Mouse (Mus musculus): ENCODE results near the gene Cdhr5.

DNA sequence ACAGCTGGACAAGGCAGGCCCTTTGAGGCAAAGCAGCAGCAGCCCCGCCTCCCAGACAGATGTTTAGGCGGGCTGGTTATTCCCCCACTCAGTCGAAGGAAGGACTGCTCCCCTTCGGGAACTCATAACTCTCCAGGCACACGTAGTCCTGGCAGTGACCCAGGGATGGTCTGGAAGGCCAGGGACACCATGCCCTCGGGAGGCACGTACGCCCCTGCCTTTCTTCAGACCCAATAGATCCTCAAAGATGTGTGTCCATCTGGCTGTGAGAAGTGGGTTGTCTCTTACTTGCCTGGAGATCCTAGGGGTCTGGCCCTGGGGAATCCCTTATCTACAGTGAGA, 54.5 kb downstream of the Cdhr5 start:
- 0 out of 2 replicates have a peak, but pooled peaks have one; percentile 24 for TF ChIP-seq EP300 (IDR thresholded peaks at IDR 0.05)
- TF ChIP-seq CTCF (IDR thresholded peaks at IDR 0.05) = no peak
